Mouse (Mus musculus): ENCODE results near the gene Ankrd26.

GRCm38 (mm10) chr6:118454452-118454851 lies 107.6 kb downstream of the Ankrd26 start:
- no peak for TF ChIP-seq CTCF (IDR thresholded peaks at IDR 0.05; ENCODE audit: insufficient read depth, low read depth, low read length)
- TF ChIP-seq POLR2A (IDR thresholded peaks at IDR 0.05; ENCODE audit: insufficient read depth, low read depth, low read length): no peak
